Mouse (Mus musculus): ENCODE data around the gene Pcmtd2.
"Not testable (repeated sequence)": the region's sequence is repeated elsewhere in the genome, so short reads cannot be mapped to it uniquely, and the experiment has no call there.

Pcmtd2 gene

GRCm38 (mm10) chr2:181837372-181838292 is at the start of gene Pcmtd2:
TSS of gene Pcmtd2 (plus strand) at chr2:181837854.
- DNase-seq (ENCODE audit: low read depth) = peak; percentile 94

GRCm38 (mm10) chr2:181789396-181789795 is 48.3 kb upstream of the Pcmtd2 start:
- DNase-seq (ENCODE audit: low read depth) = no peak

GRCm38 (mm10) chr2:181793186-181793585 is 44.5 kb upstream of the Pcmtd2 start:
- DNase-seq (ENCODE audit: low read depth) = not testable (repeated sequence)

GRCm38 (mm10) chr2:181795641-181796130 is 42.0 kb upstream of the Pcmtd2 start:
- no peak for DNase-seq (ENCODE audit: low read depth)

- DNase-seq (ENCODE audit: low read depth) = no peak
These were observed 40.0 kb upstream of the Pcmtd2 start for GRCm38 (mm10) chr2:181797672-181798071.

- DNase-seq (ENCODE audit: low read depth) = no peak
These were observed 8.5 kb upstream of the Pcmtd2 start for GRCm38 (mm10) chr2:181829032-181829650.

GRCm38 (mm10) chr2:181832745-181833144 is 4.9 kb upstream of the Pcmtd2 start:
- no peak for DNase-seq (ENCODE audit: low read depth)

- DNase-seq (ENCODE audit: low read depth) = no peak
These were observed 633 bp downstream of the Pcmtd2 start for GRCm38 (mm10) chr2:181838293-181838680.

GRCm38 (mm10) chr2:181845709-181846394 is 8.2 kb downstream of the Pcmtd2 start:
- no peak for DNase-seq (ENCODE audit: low read depth)

GRCm38 (mm10) chr2:181863791-181864535 is 26.3 kb downstream of the Pcmtd2 start, which contains the start of gene Polr3k:
TSS of gene Polr3k (plus strand) at chr2:181864337.
- peak; percentile 96 for DNase-seq (ENCODE audit: low read depth)

- no peak for DNase-seq (ENCODE audit: low read depth)
These were observed 26.8 kb downstream of the Pcmtd2 start for GRCm38 (mm10) chr2:181864536-181864860.

GRCm38 (mm10) chr2:181866931-181867330 is 29.3 kb downstream of the Pcmtd2 start:
- DNase-seq (ENCODE audit: low read depth) = peak; percentile 82

- no peak for DNase-seq (ENCODE audit: low read depth)
These were observed 33.4 kb downstream of the Pcmtd2 start for GRCm38 (mm10) chr2:181871039-181871438.

- no peak for DNase-seq (ENCODE audit: low read depth)
These were observed 41.2 kb downstream of the Pcmtd2 start for GRCm38 (mm10) chr2:181878903-181879302.

- no peak for DNase-seq (ENCODE audit: low read depth)
These were observed 45.5 kb downstream of the Pcmtd2 start for GRCm38 (mm10) chr2:181883022-181883749.

Data from naive thymus-derived CD4-positive, alpha-beta T cell, adult 2 months (primary cell).